Mouse (Mus musculus): ENCODE data around the gene Map2.

Map2 gene

GRCm38 (mm10) chr1:66205517-66205916, 30.4 kb downstream of the Map2 start:
- no peak for DNase-seq

- DNase-seq: no peak
Measured at GRCm38 (mm10) chr1:66206904-66207303, 31.8 kb downstream of the Map2 start.

GRCm38 (mm10) chr1:66211074-66211791, 36.2 kb downstream of the Map2 start:
- DNase-seq: peak; percentile 84 to 94

DNA sequence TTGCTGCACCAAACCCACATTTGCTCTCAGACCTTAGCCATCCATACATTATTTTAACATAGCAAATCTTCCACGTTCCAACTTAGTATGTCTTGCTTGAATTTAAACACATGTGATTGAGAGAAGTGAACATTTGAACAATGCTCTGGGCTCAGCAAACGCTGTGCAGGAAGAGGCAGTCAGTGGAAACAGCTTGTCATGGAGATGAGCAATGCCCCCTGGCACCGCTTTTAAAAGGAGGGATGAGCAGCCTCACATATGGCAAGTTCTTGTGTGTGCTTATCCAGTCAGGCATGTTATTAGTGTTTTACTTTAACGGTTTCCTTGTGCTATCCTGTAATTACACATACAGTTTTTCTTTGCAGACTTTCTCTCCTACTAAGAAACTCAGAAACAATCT, 46.4 kb downstream of the Map2 start:
- DNase-seq: peak; percentile 58 to 59

DNA sequence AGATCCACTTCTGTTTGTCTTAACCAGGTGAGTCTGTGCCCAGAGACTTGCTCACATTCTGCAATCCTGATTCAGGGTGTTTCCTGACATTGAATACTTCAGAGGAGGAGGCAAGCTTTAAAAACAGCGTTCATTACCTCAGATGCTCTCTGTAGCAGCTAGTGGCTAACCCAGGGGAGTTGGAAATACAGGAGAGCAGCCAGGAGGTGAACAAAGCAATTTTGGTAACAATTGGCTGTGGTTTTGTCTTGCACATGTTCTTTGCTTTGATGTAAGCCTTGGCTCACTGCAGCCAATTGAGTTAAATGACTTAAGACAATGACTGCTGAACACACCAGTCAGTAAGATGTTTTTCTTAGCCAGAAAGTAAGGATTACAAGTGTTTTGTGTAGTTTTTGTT, 48.3 kb downstream of the Map2 start:
- DNase-seq: peak in 1 of 2 experiments; percentile 28

DNA sequence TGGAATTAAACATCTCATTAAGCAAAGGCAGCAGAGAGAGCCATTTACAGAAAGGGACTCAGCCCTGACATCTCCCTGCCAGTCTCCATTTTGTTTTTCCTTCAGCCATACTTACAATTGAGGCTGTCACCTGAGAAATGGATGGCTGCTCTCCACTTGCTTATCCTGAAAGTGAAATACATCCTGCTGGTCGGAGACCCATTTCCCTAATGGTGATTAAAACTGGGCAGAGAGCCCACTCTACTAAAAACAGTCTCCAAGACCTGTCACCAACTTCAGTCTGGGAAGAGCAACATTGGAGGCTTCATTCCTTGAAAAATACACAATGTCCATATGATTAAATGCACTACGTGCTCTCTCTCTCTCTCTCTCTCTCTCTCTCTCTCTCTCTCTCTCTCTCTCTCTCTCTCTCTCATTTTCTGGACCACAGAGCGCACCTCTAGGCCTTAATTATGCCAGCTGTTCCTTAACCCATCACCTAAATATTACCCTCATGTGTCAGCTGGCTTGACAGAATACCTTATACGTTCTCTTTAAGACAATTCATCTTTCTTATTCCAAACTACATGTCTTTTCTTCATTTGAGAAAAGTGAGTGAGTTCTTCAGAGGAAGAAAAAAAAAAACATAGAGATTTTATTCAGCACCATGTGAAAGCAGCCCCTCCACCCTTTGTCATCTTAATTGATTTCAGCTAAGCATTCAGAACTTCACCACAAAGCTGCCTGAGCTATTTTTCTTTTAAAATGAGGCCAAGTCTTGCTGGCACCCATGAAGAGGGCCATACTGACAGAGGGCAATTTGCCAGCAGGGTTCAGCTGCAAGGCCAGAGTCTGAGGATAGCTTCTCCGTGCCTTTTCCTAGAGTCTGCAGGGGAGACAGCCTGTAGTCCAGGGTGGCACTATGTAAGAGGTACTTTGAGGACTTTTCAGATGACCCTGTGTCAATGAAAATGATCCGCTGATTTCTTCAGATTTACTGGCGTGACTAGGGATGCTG, 51.6 kb downstream of the Map2 start:
- DNase-seq: peak; percentile 75 to 83

DNA sequence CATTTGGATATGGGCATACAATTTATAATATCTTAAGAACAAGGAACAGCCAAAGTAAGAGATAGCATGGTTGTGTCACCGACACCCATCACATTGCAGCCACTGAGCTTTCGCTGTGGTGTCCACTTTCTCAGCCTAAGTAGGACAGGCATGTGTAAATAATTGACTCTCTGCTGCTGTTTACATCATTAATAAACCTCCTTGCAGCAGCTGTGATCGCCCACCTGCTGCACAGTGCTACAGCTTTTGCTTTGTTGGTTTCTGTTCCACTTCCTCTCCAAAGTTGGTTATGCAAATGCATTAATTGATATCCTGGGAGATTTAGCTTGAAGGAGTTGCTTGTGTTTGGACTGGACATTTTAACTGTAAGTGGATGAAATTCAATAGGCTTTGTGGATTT, 53.1 kb downstream of the Map2 start:
- DNase-seq: no peak

DNA sequence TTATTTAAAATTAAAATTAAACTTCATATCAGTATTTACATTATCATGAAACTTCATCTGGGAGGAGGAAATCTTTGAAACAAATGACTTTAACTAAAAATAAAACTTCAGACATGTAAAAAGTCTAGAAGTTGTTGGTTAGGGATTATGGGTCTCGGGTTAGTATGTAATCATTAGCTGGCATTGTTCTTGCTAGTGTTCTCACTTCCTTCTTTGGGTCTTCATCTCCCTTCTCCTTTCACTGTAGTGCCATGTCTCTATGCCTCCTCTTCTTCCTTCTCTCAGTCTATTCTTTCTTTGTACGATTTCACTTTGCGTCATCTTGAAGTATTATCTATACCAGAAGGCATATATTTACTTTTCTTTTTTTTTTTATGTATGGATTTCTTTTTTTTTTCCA, 55.3 kb downstream of the Map2 start:
- DNase-seq: no peak

- DNase-seq: no peak
Measured at GRCm38 (mm10) chr1:66231963-66232362, 56.9 kb downstream of the Map2 start.

GRCm38 (mm10) chr1:66244910-66245309, 69.8 kb downstream of the Map2 start:
- DNase-seq: no peak

DNA sequence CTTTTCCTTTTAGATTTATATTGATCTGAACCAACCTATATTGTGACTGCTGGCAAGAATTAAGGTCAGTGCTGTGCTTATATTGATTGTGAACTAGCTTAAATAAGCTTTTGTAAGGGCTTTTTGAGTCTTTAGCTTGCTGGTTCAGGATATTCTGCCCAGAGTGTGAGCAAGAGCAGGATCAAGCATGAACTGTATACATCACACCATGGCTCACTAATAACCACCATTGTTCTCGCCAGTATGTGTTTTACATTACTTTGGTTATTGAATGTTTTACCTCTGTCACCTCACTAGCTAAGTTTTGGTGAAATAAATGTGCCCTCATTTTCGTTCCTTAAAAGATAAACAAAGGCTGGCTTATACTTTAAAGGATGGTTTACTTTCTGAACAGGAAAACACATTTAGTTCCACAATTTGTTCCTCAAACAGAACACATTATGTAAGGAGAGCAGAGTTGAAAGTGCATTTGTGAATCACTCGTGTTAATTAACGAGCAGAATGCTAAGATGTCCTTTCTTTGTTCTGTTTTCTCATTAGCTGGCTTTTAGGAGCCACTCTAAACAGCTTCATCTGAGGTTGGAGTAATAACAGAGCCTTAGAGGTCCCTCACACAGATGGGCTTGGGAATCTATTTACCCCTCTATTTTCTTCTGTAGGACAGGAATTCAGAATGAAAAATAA, 76.7 kb downstream of the Map2 start:
- DNase-seq: no peak

GRCm38 (mm10) chr1:66252333-66252724, 77.3 kb downstream of the Map2 start:
- no peak for DNase-seq

GRCm38 (mm10) chr1:66263220-66263619, 88.1 kb downstream of the Map2 start:
- no peak for DNase-seq

DNA sequence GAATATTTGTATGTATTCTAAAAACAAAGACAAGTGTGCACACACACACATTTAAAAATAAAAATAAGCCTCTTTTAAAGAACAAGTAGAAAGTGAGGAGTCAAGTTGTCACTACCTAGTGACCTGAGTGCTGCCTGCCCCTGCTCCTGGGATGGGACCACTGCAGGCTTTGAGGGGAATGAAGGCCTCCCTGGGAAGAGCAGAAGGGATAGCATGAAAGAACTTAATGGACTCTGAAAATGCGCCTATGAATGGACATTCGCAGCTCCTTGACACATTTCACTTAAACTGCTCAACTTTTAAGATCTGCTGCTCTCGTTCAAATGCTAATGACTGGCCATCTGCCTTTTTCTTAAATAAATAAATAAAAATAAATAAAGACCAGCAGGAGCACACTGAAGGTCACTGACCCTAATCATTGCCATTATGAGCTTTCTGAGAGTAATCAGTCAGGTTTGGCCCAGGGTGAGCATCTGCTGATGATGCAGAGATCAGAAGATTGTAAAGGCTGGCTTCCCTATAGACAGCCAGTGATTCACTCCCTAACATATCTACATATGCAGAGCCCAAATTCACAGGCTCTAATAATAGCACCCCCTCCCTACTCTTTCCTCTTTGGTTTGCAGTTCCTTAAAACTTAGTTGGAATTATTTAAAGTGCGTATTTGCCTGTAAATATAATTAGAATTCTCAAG, 91.3 kb downstream of the Map2 start:
- no peak for DNase-seq

DNA sequence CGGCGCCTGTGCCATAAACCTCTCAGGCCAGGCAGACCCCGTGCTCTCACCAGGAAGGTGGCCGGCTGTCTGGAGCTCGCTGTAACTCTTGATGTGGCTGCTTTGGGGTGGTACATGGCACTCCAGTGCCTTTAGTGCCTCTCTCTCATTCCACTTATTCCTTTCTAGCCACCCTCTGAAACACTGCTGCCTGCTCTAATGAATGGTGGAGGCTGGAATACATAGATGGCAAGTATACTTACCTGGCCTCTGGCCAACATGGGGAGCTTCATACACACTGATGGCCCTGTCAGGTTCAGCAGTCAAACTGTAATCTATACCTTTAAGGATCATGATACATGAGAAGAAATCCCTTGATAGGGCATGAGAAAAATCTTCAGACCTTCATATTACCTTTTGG, 102.6 kb downstream of the Map2 start:
- no peak for DNase-seq

GRCm38 (mm10) chr1:66279222-66280009, 104.3 kb downstream of the Map2 start:
- DNase-seq: no peak

DNA sequence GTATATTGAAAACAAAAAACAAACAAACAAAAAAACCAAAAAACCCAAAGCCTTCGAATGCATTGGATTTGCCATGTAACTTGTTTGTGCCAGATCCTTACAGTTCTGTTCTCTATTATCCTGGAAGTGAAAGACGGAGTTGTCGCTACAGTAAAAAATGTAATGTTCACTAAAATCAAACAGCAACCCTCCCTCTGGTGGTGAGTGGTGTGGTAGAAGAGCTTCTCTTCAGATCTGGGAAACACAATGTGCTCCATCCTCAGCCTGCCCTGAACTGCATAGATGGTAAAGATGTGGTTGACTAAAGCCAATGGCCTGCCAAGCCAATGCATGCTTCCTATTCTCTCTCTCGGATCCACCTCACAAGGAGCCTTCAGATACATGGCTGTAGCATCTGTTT, 105.1 kb downstream of the Map2 start:
- DNase-seq: no peak

DNA sequence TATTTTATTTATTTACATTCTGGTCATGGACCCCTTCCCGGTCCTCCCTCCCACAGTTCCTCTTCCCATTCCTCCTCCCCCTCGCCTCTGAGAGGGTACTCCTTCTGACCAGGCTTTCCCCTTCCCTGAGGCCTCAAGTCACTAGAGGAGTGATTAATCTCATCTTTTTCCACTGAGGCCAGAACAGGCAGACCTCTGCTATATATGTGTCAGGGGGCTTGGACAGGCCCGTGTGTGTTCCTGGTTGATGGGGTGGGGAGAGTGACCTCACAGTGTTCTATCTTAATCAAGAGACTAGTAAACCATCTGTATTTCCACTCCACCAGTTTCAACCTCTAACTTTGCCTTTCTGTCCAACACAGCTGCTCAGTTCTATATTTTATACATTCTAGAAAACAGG, 107.4 kb downstream of the Map2 start:
- DNase-seq: no peak

- DNase-seq: peak; percentile 9 to 44
Measured at GRCm38 (mm10) chr1:66288987-66289386, 113.9 kb downstream of the Map2 start.

- DNase-seq: no peak
Measured at GRCm38 (mm10) chr1:66292121-66292881, 117.2 kb downstream of the Map2 start.

DNA sequence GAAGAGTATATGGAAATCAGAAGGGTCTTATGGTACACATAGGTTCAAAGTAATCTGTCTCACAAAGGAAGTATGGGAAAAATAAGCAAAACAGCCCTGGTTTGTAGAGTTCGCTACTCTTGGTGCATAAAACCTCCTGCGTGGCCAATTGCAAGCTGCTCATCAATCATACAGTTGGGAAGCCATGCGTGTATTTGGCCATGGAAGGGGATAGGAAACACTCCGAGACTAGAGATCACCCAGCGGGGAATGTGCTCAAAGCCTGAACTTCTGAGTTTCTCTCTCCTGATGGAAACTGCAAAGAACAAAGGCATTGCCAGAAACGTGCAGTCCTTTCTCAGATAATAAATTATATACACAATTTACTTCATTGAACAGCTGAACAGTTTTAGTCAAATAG, 124.3 kb downstream of the Map2 start:
- DNase-seq: no peak
